Mouse (Mus musculus): Measurements from ENCODE around the gene Taok1. TPM values are rescaled to one million over a fixed set of nuclear protein-coding genes. Genes with fewer than 3 reads are reported as not detected.

The Taok1 gene
- 5.1 and 6.8 TPM in 2 replicates for polyA plus RNA-seq (2012; ENCODE audit: low replicate concordance)

DNA sequence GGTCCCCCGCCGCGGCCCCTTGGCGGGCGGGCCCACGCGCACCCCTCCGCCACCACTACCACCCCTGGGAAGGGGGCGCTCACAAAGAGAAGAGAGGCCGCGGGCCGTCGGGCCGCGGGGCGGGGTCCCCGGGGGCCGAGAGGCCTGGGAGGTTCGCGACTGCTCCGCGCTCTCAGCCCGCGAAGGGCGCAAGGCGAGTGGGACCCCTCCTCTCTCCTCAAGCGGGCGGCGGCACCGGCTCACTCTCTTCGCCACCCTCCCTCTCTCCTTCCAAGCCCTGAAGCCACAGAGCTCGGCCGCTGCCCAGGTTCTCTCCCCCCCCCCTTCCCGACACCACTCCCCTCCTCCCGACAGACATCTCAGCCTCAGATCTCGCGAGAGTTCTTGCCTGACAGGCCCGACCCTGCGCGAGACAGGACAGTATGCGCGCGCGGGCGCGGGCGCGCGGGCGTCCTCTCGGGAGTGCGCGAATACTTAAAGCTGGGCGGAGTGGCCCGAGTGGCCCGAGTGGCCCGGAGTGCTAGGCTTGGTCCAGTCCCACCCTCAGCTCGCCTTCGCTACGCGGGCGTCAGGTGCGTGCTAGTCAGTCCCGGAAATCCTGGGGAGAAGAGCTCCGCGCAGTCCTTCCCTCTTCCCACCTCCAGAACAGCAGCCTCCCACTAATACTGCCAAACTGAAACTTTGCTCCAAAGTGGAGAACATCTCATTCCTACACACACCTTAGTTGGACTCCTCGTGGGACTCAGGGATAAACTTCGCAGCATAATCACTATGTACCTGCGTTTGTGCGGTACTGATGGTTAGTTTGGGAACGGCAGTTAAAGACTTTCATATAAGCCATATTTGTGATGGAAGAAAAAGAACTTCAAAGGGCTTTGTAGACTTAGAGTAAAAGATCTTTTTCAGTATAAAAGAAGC, at the start of gene Taok1:
Gene Taok1 (minus strand): TSS at position 278 of the 918 bp plus-strand sequence.

GRCm38 (mm10) chr11:77519043-77519442, 88.6 kb downstream of the Taok1 start, which contains the start of gene Gm10392:
Gene Gm10392 (minus strand): TSS chr11:77519198.

DNA sequence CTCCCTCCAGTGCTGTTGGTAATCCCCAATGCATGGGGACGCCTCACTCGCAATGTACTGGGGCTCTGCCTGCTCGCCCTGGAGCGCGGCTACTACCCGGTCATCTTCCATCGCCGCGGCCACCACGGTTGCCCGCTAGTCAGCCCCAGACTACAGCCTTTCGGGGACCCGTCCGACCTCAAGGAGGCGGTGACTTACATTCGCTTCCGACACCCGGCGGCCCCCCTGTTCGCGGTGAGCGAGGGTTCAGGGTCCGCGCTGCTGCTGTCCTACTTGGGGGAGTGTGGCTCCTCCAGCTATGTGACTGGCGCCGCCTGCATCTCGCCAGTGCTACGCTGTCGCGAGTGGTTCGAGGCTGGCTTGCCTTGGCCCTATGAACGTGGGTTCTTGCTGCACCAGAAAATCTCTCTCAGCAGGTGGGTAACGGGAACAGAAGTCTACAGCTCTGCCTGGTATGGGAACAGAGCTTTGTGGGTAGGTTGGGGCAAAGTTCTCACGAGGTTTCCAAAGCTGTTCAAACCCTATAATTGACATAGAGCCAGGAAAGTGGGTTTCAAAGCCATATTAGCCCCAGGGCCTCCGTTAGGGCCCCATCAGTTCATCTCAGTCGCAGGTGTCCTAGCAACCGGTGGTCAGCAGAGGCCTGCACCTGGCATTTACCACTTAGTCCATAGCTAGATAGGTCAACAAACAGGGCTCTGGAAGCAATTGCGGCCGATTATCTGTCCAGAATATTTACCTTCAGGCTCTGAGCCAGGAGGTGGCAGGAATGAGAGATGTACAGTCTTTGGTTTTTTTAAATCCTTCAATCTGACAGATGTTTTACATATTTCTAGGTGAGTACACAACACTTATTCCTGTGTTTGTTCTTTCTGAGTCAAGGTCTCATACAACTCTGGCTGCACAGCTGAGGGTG, 91.7 kb downstream of the Taok1 start, which contains the start of gene Trp53i13:
Gene Trp53i13 (minus strand): TSS at position 344 of the 916 bp plus-strand sequence.

GRCm38 (mm10) chr11:77514832-77515636, 92.6 kb downstream of the Taok1 start, which contains the start of gene Abhd15:
Gene Abhd15 (plus strand): TSS chr11:77515121.

GRCm38 (mm10) chr11:77493512-77494343, 113.9 kb downstream of the Taok1 start, which contains the start of gene Git1:
Gene Git1 (plus strand): TSS chr11:77493562.

GRCm38 (mm10) chr11:77489591-77490235, 117.9 kb downstream of the Taok1 start, which contains the start of gene Ankrd13b:
Gene Ankrd13b (minus strand): TSS chr11:77489678.

Other genes with a start within 250 kb of the Taok1 start
- 0.09 and 1.0 TPM in 2 replicates for gene Coro6, start 145.4 kb downstream of the Taok1 start, polyA plus RNA-seq (2012; ENCODE audit: low replicate concordance)
- gene Ankrd13b, start 118.1 kb downstream of the Taok1 start, polyA plus RNA-seq (2012; ENCODE audit: low replicate concordance): 10.2 and 11.4 TPM in 2 replicates
- 78.8 and 132 TPM in 2 replicates for gene Git1, start 114.3 kb downstream of the Taok1 start, polyA plus RNA-seq (2012; ENCODE audit: low replicate concordance)
- gene Abhd15, start 92.7 kb downstream of the Taok1 start, polyA plus RNA-seq (2012; ENCODE audit: low replicate concordance): 8.5 and 25.6 TPM in 2 replicates
- 37.2 and 80.6 TPM in 2 replicates for gene Trp53i13, start 91.8 kb downstream of the Taok1 start, polyA plus RNA-seq (2012; ENCODE audit: low replicate concordance)
- gene Gm10392, start 88.6 kb downstream of the Taok1 start, polyA plus RNA-seq (2012; ENCODE audit: low replicate concordance): 0.15 and 0.24 TPM in 2 replicates
- gene Nufip2, start 78.3 kb upstream of the Taok1 start, polyA plus RNA-seq (2012; ENCODE audit: low replicate concordance): 40.5 and 56.9 TPM in 2 replicates
- not detected in 2 replicates for gene Cryba1, start 117.5 kb upstream of the Taok1 start, polyA plus RNA-seq (2012; ENCODE audit: low replicate concordance)
- gene Myo18a, start 155.4 kb upstream of the Taok1 start, polyA plus RNA-seq (2012; ENCODE audit: low replicate concordance): 55.5 and 72.9 TPM in 2 replicates
- gene Gm10277, start 179.9 kb upstream of the Taok1 start, polyA plus RNA-seq (2012; ENCODE audit: low replicate concordance): not detected in 2 replicates